Comparison of ENCODE assay signal across 8 mouse cellular contexts in the genomic region with DNA sequence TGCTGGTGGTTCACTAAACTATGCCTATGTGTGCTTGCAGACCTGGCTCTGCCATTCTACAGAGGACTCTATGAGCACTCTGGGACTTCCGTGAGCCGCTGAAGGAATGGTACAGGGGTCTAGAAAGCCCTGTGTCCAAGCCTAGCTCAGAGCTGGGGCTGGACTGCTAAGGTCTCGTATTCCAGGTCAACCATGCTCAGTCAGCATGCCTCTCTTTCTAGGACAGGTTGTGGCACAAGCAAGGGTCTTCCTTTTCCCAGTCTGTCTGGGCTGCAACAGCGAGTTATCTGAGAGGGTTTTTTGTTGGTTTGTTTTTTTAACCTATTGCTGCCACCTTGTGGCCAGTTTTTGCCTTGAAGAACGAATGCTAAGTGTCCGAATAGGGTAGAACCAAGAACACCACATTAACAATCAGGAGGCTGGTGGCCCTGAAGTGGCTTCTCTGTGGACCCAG. TPM values are rescaled to one million over a fixed set of nuclear protein-coding genes. Genes with fewer than 3 reads are reported as not detected.
DNase-seq lines count a peak whose midpoint lies in the region; ATAC-seq and TF ChIP-seq lines count a peak whose summit lies in the region.

No protein-coding gene starts in this region.

- 26% methylated on average over 6 of the region's 6 CpGs for WGBS in forebrain, embryonic 13.5 days
- WGBS in heart, postnatal 0 days, result 30% methylated on average over 6 of the region's 6 CpGs
- WGBS in liver, embryonic 12.5 days (ENCODE audit: insufficient replicate concordance), result 30% methylated on average over 6 of the region's 6 CpGs
- 30% methylated on average over 6 of the region's 6 CpGs for WGBS in neural tube, embryonic 12.5 days

- H3K9me3 ChIP-seq in ES-Bruce4 (replicated peaks; ENCODE audit: control insufficient read depth, insufficient read depth, low read length, poor library complexity, severe bottlenecking), result no peaks in the 10 kb centered on the region
- H3K9me3 ChIP-seq in forebrain, embryonic 13.5 days (replicated peaks), result no peaks in the 10 kb centered on the region
- H3K9me3 ChIP-seq in heart, postnatal 0 days (replicated peaks; ENCODE audit: control insufficient read depth, low read length), result no peaks in the 10 kb centered on the region
- H3K9me3 ChIP-seq in liver, embryonic 12.5 days (replicated peaks), result no peaks in the 10 kb centered on the region
- no peaks in the 10 kb centered on the region for H3K9me3 ChIP-seq in neural tube, embryonic 12.5 days

- no peaks in the 10 kb centered on the region for H3K36me3 ChIP-seq in ES-Bruce4 (ENCODE audit: control insufficient read depth, insufficient read depth, low read length, poor library complexity, severe bottlenecking)
- no peaks in the 10 kb centered on the region for H3K36me3 ChIP-seq in forebrain, embryonic 13.5 days (ENCODE audit: poor library complexity, severe bottlenecking)
- no peaks in the 10 kb centered on the region for H3K36me3 ChIP-seq in heart, postnatal 0 days (replicated peaks; ENCODE audit: control insufficient read depth, insufficient read depth, low read length)
- H3K36me3 ChIP-seq in liver, embryonic 12.5 days, result no peaks in the 10 kb centered on the region
- H3K36me3 ChIP-seq in neural tube, embryonic 12.5 days, result no peaks in the 10 kb centered on the region

- no peaks in the 10 kb centered on the region for H3K4me1 ChIP-seq in ES-Bruce4 (ENCODE audit: control insufficient read depth, insufficient read depth, low read length)
- peaks cover 6% of the 10 kb centered on the region; the same call in 1 of the 2 replicates for H3K4me1 ChIP-seq in forebrain, embryonic 13.5 days
- no peaks in the 10 kb centered on the region for H3K4me1 ChIP-seq in heart, postnatal 0 days (ENCODE audit: control insufficient read depth, insufficient read depth)
- H3K4me1 ChIP-seq in liver, embryonic 12.5 days, result peaks cover 30% of the 10 kb centered on the region
- H3K4me1 ChIP-seq in neural tube, embryonic 12.5 days, result peaks cover 5% of the 10 kb centered on the region; the same call in 1 of the 2 replicates

- no peak overlapping the region for H3K27ac ChIP-seq in ES-Bruce4 (ENCODE audit: insufficient read depth, low read length)
- peak overlapping the region; percentile 10; the same call in 1 of the 2 replicates for H3K27ac ChIP-seq in forebrain, embryonic 13.5 days
- H3K27ac ChIP-seq in heart, postnatal 0 days (ENCODE audit: low read depth), result no peak overlapping the region
- no peak overlapping the region for H3K27ac ChIP-seq in liver, embryonic 12.5 days
- no peak overlapping the region for H3K27ac ChIP-seq in neural tube, embryonic 12.5 days

- no peak for TF ChIP-seq POLR2A in ES-Bruce4 (IDR thresholded peaks at IDR 0.05; ENCODE audit: insufficient read depth, low read length)

- peak; percentile 24 for TF ChIP-seq CTCF in ES-Bruce4 (IDR thresholded peaks at IDR 0.05; ENCODE audit: low read depth, low read length)
- TF ChIP-seq CTCF in heart, postnatal 0 days (IDR thresholded peaks at IDR 0.05; ENCODE audit: low read depth), result peak; percentile 69

- peak; percentile 88 for DNase-seq in c-Kit-positive CD71-positive TER-119-positive erythroid progenitor cells, embryonic 14.5 days (ENCODE audit: low spot score)
- peak; percentile 85 for DNase-seq in heart, postnatal 0 days (ENCODE audit: low spot score)
- peak; percentile 78 to 95 for DNase-seq in kidney, postnatal 25 days
- peak; percentile 74 for DNase-seq in telencephalon, adult 2 months (ENCODE audit: low read depth, low spot score)

- peak; percentile 76 for ATAC-seq in forebrain, embryonic 13.5 days
- ATAC-seq in heart, postnatal 0 days (ENCODE audit: insufficient read depth, low read depth), result peak; percentile 62
- ATAC-seq in liver, embryonic 12.5 days, result peak; percentile 41; the same call in 1 of the 2 replicates
- peak; percentile 58 for ATAC-seq in neural tube, embryonic 12.5 days (ENCODE audit: low FRiP score, low read depth)

- H3K27me3 ChIP-seq in ES-Bruce4 (ENCODE audit: control insufficient read depth, insufficient read depth, low read length, poor library complexity, severe bottlenecking), result no peaks in the 10 kb centered on the region
- no peaks in the 10 kb centered on the region for H3K27me3 ChIP-seq in forebrain, embryonic 13.5 days
- no peaks in the 10 kb centered on the region for H3K27me3 ChIP-seq in heart, postnatal 0 days (ENCODE audit: control insufficient read depth, insufficient read depth, low read length)
- H3K27me3 ChIP-seq in liver, embryonic 12.5 days (replicated peaks), result 0 out of 2 replicates have a peak, but pooled peaks cover 2% of the 10 kb centered on the region
- H3K27me3 ChIP-seq in neural tube, embryonic 12.5 days (replicated peaks), result no peaks in the 10 kb centered on the region

- no peak for TF ChIP-seq EP300 in ES-Bruce4 (IDR thresholded peaks at IDR 0.05; ENCODE audit: insufficient read depth, low read depth, low read length)
- no peak for TF ChIP-seq EP300 in heart, postnatal 0 days (IDR thresholded peaks at IDR 0.05; ENCODE audit: low read depth)

- H3K4me3 ChIP-seq in ES-Bruce4 (ENCODE audit: low read depth, low read length), result no peak overlapping the region
- H3K4me3 ChIP-seq in forebrain, embryonic 13.5 days, result peak overlapping the region; percentile 26
- H3K4me3 ChIP-seq in heart, postnatal 0 days (ENCODE audit: low read depth, low read length), result no peak overlapping the region
- no peak overlapping the region for H3K4me3 ChIP-seq in liver, embryonic 12.5 days
- no peak overlapping the region for H3K4me3 ChIP-seq in neural tube, embryonic 12.5 days

- peak overlapping the region; percentile 49 for H3K4me2 ChIP-seq in forebrain, embryonic 13.5 days
- H3K4me2 ChIP-seq in heart, postnatal 0 days (ENCODE audit: low read depth, low read length), result no peak overlapping the region
- no peak overlapping the region for H3K4me2 ChIP-seq in liver, embryonic 12.5 days
- H3K4me2 ChIP-seq in neural tube, embryonic 12.5 days (replicated peaks), result peak overlapping the region; percentile 43

- H3K9ac ChIP-seq in ES-Bruce4 (ENCODE audit: low read depth, poor library complexity, severe bottlenecking), result no peak overlapping the region
- H3K9ac ChIP-seq in forebrain, embryonic 13.5 days, result peak overlapping the region; percentile 36
- no peak overlapping the region for H3K9ac ChIP-seq in heart, postnatal 0 days (replicated peaks; ENCODE audit: low read depth, low read length)
- no peak overlapping the region for H3K9ac ChIP-seq in liver, embryonic 12.5 days
- no peak overlapping the region for H3K9ac ChIP-seq in neural tube, embryonic 12.5 days

RNA-seq across cellular contexts. Expression of gene Ccl17, which starts 2.4 kb away (rescaled TPM):
- not detected in 2 replicates for polyA plus RNA-seq in ES-Bruce4 (2011; ENCODE audit: insufficient read depth, insufficient read length, low read depth, missing spikeins)
- not detected in 2 replicates for polyA plus RNA-seq in forebrain, embryonic 13.5 days (2015; fragmentation: Nextera tagmentation; extraction: Ambion mirVana)
- total RNA-seq in heart, postnatal 0 days (2014; rRNA removed; ENCODE audit: low replicate concordance), result not detected in 2 replicates
- polyA plus RNA-seq in heart, postnatal 0 days (2015; fragmentation: Nextera tagmentation; extraction: Ambion mirVana), result 0.25 TPM in 1 of 2 replicates, not detected in the other
- 0.36 TPM in 1 of 2 replicates, not detected in the other for polyA plus RNA-seq in liver, embryonic 12.5 days (2016; fragmentation: Nextera tagmentation; extraction: Ambion mirVana)
- polyA plus RNA-seq in neural tube, embryonic 12.5 days (2016; fragmentation: Nextera tagmentation; extraction: Ambion mirVana), result not detected in 2 replicates

RNA-seq across cellular contexts. Expression of gene Coq9, which starts 25.4 kb away (rescaled TPM):
- polyA plus RNA-seq in ES-Bruce4 (2011; ENCODE audit: insufficient read depth, insufficient read length, low read depth, missing spikeins), result 36.0 and 47.5 TPM in 2 replicates
- 55.0 and 60.8 TPM in 2 replicates for polyA plus RNA-seq in forebrain, embryonic 13.5 days (2015; fragmentation: Nextera tagmentation; extraction: Ambion mirVana)
- 620 and 677 TPM in 2 replicates for total RNA-seq in heart, postnatal 0 days (2014; rRNA removed; ENCODE audit: low replicate concordance)
- 290 and 300 TPM in 2 replicates for polyA plus RNA-seq in heart, postnatal 0 days (2015; fragmentation: Nextera tagmentation; extraction: Ambion mirVana)
- polyA plus RNA-seq in liver, embryonic 12.5 days (2016; fragmentation: Nextera tagmentation; extraction: Ambion mirVana), result 55.1 and 57.2 TPM in 2 replicates
- 52.3 and 57.6 TPM in 2 replicates for polyA plus RNA-seq in neural tube, embryonic 12.5 days (2016; fragmentation: Nextera tagmentation; extraction: Ambion mirVana)

RNA-seq across cellular contexts. Expression of gene Ciapin1, which starts 25.5 kb away (rescaled TPM):
- polyA plus RNA-seq in ES-Bruce4 (2011; ENCODE audit: insufficient read depth, insufficient read length, low read depth, missing spikeins), result 65.2 and 75.8 TPM in 2 replicates
- 162 and 176 TPM in 2 replicates for polyA plus RNA-seq in forebrain, embryonic 13.5 days (2015; fragmentation: Nextera tagmentation; extraction: Ambion mirVana)
- total RNA-seq in heart, postnatal 0 days (2014; rRNA removed; ENCODE audit: low replicate concordance), result 41.6 and 80.6 TPM in 2 replicates
- polyA plus RNA-seq in heart, postnatal 0 days (2015; fragmentation: Nextera tagmentation; extraction: Ambion mirVana), result 84.0 and 92.2 TPM in 2 replicates
- polyA plus RNA-seq in liver, embryonic 12.5 days (2016; fragmentation: Nextera tagmentation; extraction: Ambion mirVana), result 80.9 and 83.4 TPM in 2 replicates
- 190 and 193 TPM in 2 replicates for polyA plus RNA-seq in neural tube, embryonic 12.5 days (2016; fragmentation: Nextera tagmentation; extraction: Ambion mirVana)

RNA-seq across cellular contexts. Expression of gene Cx3cl1, which starts 40.9 kb away (rescaled TPM):
- polyA plus RNA-seq in ES-Bruce4 (2011; ENCODE audit: insufficient read depth, insufficient read length, low read depth, missing spikeins), result 3.2 and 3.4 TPM in 2 replicates
- 6.9 and 8.6 TPM in 2 replicates for polyA plus RNA-seq in forebrain, embryonic 13.5 days (2015; fragmentation: Nextera tagmentation; extraction: Ambion mirVana)
- total RNA-seq in heart, postnatal 0 days (2014; rRNA removed; ENCODE audit: low replicate concordance), result 2.3 and 6.2 TPM in 2 replicates
- polyA plus RNA-seq in heart, postnatal 0 days (2015; fragmentation: Nextera tagmentation; extraction: Ambion mirVana), result 3.3 and 4.1 TPM in 2 replicates
- 0.45 and 0.49 TPM in 2 replicates for polyA plus RNA-seq in liver, embryonic 12.5 days (2016; fragmentation: Nextera tagmentation; extraction: Ambion mirVana)
- 7.5 and 9.4 TPM in 2 replicates for polyA plus RNA-seq in neural tube, embryonic 12.5 days (2016; fragmentation: Nextera tagmentation; extraction: Ambion mirVana)

RNA-seq across cellular contexts. Expression of gene Polr2c, which starts 44.6 kb away (rescaled TPM):
- polyA plus RNA-seq in ES-Bruce4 (2011; ENCODE audit: insufficient read depth, insufficient read length, low read depth, missing spikeins), result 134 and 150 TPM in 2 replicates
- polyA plus RNA-seq in forebrain, embryonic 13.5 days (2015; fragmentation: Nextera tagmentation; extraction: Ambion mirVana), result 170 TPM in 2 replicates
- 96.3 and 112 TPM in 2 replicates for total RNA-seq in heart, postnatal 0 days (2014; rRNA removed; ENCODE audit: low replicate concordance)
- polyA plus RNA-seq in heart, postnatal 0 days (2015; fragmentation: Nextera tagmentation; extraction: Ambion mirVana), result 117 and 121 TPM in 2 replicates
- 107 and 112 TPM in 2 replicates for polyA plus RNA-seq in liver, embryonic 12.5 days (2016; fragmentation: Nextera tagmentation; extraction: Ambion mirVana)
- polyA plus RNA-seq in neural tube, embryonic 12.5 days (2016; fragmentation: Nextera tagmentation; extraction: Ambion mirVana), result 130 and 143 TPM in 2 replicates

Comparison
In these comparisons a context has a peak if more than half of its experiments do, and no peak if none do; other contexts are left out.
1. H3K4me2 ChIP-seq: peak in forebrain, embryonic 13.5 days (single experiment) and neural tube, embryonic 12.5 days (single experiment); none in heart, postnatal 0 days (single experiment) and liver, embryonic 12.5 days (single experiment).
2. Peak in every context shown above with its lines, with median percentiles within 50 percentile points of each other: DNase-seq and ATAC-seq.